Mouse (Mus musculus): ENCODE data around the gene Fam187a. TPM values are rescaled to one million over a fixed set of nuclear protein-coding genes. Genes with fewer than 3 reads are reported as not detected.

Gene Fam187a
- polyA plus RNA-seq, 1 experiment = 0.05 TPM

- Histone ChIP-seq H3K4me3 (ENCODE audit: insufficient read depth, poor library complexity, severe bottlenecking) (no peak overlapping the region), H3K36me3 (ENCODE audit: control insufficient read depth, insufficient read depth) (no peaks in the 10 kb centered on the region), H3ac (ENCODE audit: control insufficient read depth, insufficient read length, low read depth) (no peak overlapping the region), H3K79me2 (ENCODE audit: control insufficient read depth, insufficient read depth) (no peaks in the 10 kb centered on the region), H3K27me3 (ENCODE audit: control insufficient read depth, insufficient read depth, insufficient read length) (no peaks in the 10 kb centered on the region), H3K79me3 (ENCODE audit: low read depth) (no peaks in the 10 kb centered on the region)
- TF ChIP-seq FOSL1 (IDR thresholded peaks at IDR 0.05; ENCODE audit: insufficient read depth, low read length, poor library complexity, severe bottlenecking) (no peak), USF1 (IDR thresholded peaks at IDR 0.05; ENCODE audit: low read depth) (no peak), MYOD1 (IDR thresholded peaks at IDR 0.05; ENCODE audit: control insufficient read depth, insufficient read length, low read depth) (no peak), MAX (IDR thresholded peaks at IDR 0.05) (no peak), CTCF (IDR thresholded peaks at IDR 0.05; ENCODE audit: control insufficient read depth, insufficient read depth, insufficient read length) (no peak)
Measured at GRCm38 (mm10) chr11:102930672-102931071, 45.7 kb downstream of the Fam187a start.

- no peaks in the 10 kb centered on the region for H3K79me2 ChIP-seq (ENCODE audit: control insufficient read depth, insufficient read depth)
- H3K79me3 ChIP-seq (ENCODE audit: low read depth) = no peaks in the 10 kb centered on the region
- H3K36me3 ChIP-seq (ENCODE audit: control insufficient read depth, insufficient read depth) = no peaks in the 10 kb centered on the region
- no peak overlapping the region for H3K4me3 ChIP-seq (ENCODE audit: insufficient read depth, poor library complexity, severe bottlenecking)
- TF ChIP-seq MYOG (IDR thresholded peaks at IDR 0.05; ENCODE audit: control insufficient read depth, extremely low read depth, insufficient read length) (no peak), MYOD1 (IDR thresholded peaks at IDR 0.05; ENCODE audit: control insufficient read depth, insufficient read length, low read depth) (no peak), USF1 (IDR thresholded peaks at IDR 0.05; ENCODE audit: low read depth) (no peak), CEBPB (IDR thresholded peaks at IDR 0.05; ENCODE audit: low read depth) (no peak), CTCF (IDR thresholded peaks at IDR 0.05; ENCODE audit: control insufficient read depth, insufficient read depth, insufficient read length) (no peak), MAX (IDR thresholded peaks at IDR 0.05) (no peak), FOSL1 (IDR thresholded peaks at IDR 0.05; ENCODE audit: insufficient read depth, low read length, poor library complexity, severe bottlenecking) (no peak)
- no peak overlapping the region for H3ac ChIP-seq (ENCODE audit: control insufficient read depth, insufficient read length, low read depth)
- H3K27me3 ChIP-seq (ENCODE audit: control insufficient read depth, insufficient read depth, insufficient read length) = no peaks in the 10 kb centered on the region
Measured at GRCm38 (mm10) chr11:102936272-102936671, 51.3 kb downstream of the Fam187a start.

Other genes starting within 250 kb of the Fam187a start
- not detected for gene Meioc, start 221.5 kb upstream of the Fam187a start, polyA plus RNA-seq (2012; fragmentation: generic; extraction: Trizol)
- gene Ccdc43, start 187.4 kb upstream of the Fam187a start, polyA plus RNA-seq (2012; fragmentation: generic; extraction: Trizol) = 18.6 TPM
- 0.41 TPM for gene Adam11, start 123.7 kb upstream of the Fam187a start, polyA plus RNA-seq (2012; fragmentation: generic; extraction: Trizol)
- gene Gjc1, start 65.5 kb upstream of the Fam187a start, polyA plus RNA-seq (2012; fragmentation: generic; extraction: Trizol) = 20.7 TPM
- gene Higd1b, start 49.3 kb upstream of the Fam187a start, polyA plus RNA-seq (2012; fragmentation: generic; extraction: Trizol) = not detected
- 190 TPM for gene Eftud2, start 4.2 kb upstream of the Fam187a start, polyA plus RNA-seq (2012; fragmentation: generic; extraction: Trizol)
- 0.59 TPM for gene Ccdc103, start 4.0 kb upstream of the Fam187a start, polyA plus RNA-seq (2012; fragmentation: generic; extraction: Trizol)
- 0.02 TPM for gene Gfap, start 15.7 kb downstream of the Fam187a start, polyA plus RNA-seq (2012; fragmentation: generic; extraction: Trizol)
- gene Kif18b, start 40.0 kb downstream of the Fam187a start, polyA plus RNA-seq (2012; fragmentation: generic; extraction: Trizol) = 44.9 TPM
- gene C1ql1, start 61.5 kb downstream of the Fam187a start, polyA plus RNA-seq (2012; fragmentation: generic; extraction: Trizol) = 0.87 TPM
- 64.9 TPM for gene Nmt1, start 143.0 kb downstream of the Fam187a start, polyA plus RNA-seq (2012; fragmentation: generic; extraction: Trizol)
- 185 TPM for gene Dcakd, start 143.2 kb downstream of the Fam187a start, polyA plus RNA-seq (2012; fragmentation: generic; extraction: Trizol)
- 27.6 TPM for gene Plcd3, start 216.5 kb downstream of the Fam187a start, polyA plus RNA-seq (2012; fragmentation: generic; extraction: Trizol)
- 23.0 TPM for gene Acbd4, start 216.5 kb downstream of the Fam187a start, polyA plus RNA-seq (2012; fragmentation: generic; extraction: Trizol)
- 24.3 TPM for gene Hexim1, start 231.1 kb downstream of the Fam187a start, polyA plus RNA-seq (2012; fragmentation: generic; extraction: Trizol)
- 3.4 TPM for gene Hexim2, start 247.3 kb downstream of the Fam187a start, polyA plus RNA-seq (2012; fragmentation: generic; extraction: Trizol)

All from C2C12 (cell line).